Mouse (Mus musculus) kidney, postnatal 0 days (tissue): ENCODE data around the gene Med31. TPM values are rescaled to one million over a fixed set of nuclear protein-coding genes. Genes with fewer than 3 reads are reported as not detected.

ENCODE experiments used
- ATAC-seq: fragments of 200-750 bp; cut with Nextera tagmentation; replicated peaks from 2 replicates; pipeline ENCODE4 v1.8.0; 2017; ENCODE audit warnings: low read depth, moderate number of reproducible peaks, moderate TSS enrichment, moderate library complexity; ENCODE audit not compliant: low FRiP score
- DNase-seq: peaks from one replicate; pipeline ENCODE4 v3.0.0-alpha.2; 2016; ENCODE audit warnings: low spot score
- H3K27ac ChIP-seq: fragments of 300-500 bp; sonication (generic); 2 replicates; pipeline ENCODE4 v1.5.1; 2014; ENCODE audit warnings: mild to moderate bottlenecking
- H3K27me3 ChIP-seq: fragments of 300-500 bp; sonication (generic); 2 replicates; pipeline ENCODE4 v1.6.1; 2014; ENCODE audit warnings: low read length, mixed read lengths; ENCODE audit not compliant: insufficient read depth
- H3K36me3 ChIP-seq: fragments of 300-500 bp; sonication (generic); 2 replicates; pipeline ENCODE4 v1.6.1; 2014; ENCODE audit warnings: low read length, mixed read lengths; ENCODE audit not compliant: insufficient read depth
- H3K4me1 ChIP-seq: fragments of 300-500 bp; sonication (generic); replicated peaks from 2 replicates; pipeline ENCODE4 v1.6.1; 2014; ENCODE audit warnings: antibody characterized with exemption, low read length, mixed read lengths; ENCODE audit not compliant: insufficient read depth
- H3K4me2 ChIP-seq: fragments of 300-500 bp; sonication (generic); 2 replicates; pipeline ENCODE4 v1.6.1; 2014; ENCODE audit warnings: mild to moderate bottlenecking, low read length, moderate library complexity, mixed read lengths
- H3K4me3 ChIP-seq: fragments of 300-500 bp; sonication (generic); replicated peaks from 2 replicates; pipeline ENCODE4 v1.5.1; 2014; ENCODE audit warnings: low read depth, low read length
- H3K9ac ChIP-seq: fragments of 300-500 bp; sonication (generic); 2 replicates; pipeline ENCODE4 v1.6.1; 2014; ENCODE audit warnings: low read depth, low read length
- H3K9me3 ChIP-seq: fragments of 300-500 bp; sonication (generic); replicated peaks from 2 replicates; pipeline ENCODE4 v1.6.1; 2016; ENCODE audit warnings: low read length, inconsistent platforms, mixed read lengths
- CTCF ChIP-seq: IDR thresholded peaks from 2 replicates; pipeline ENCODE4 v1.5.1; 2016; ENCODE audit warnings: antibody characterized with exemption, low read depth, mild to moderate bottlenecking, moderate library complexity
- WGBS: fragments of 180-500 bp; shearing (Covaris S2); extraction: QIAGEN DNeasy Blood & Tissue Kit; methylation state at CpG from one replicate; pipeline ENCODE4 v1.1.7; 2014; 5-methylcytosine and 5-hydroxymethylcytosine counted together
- polyA plus RNA-seq: library from polyadenylated mRNA; unstranded; fragments of >200 nt; fragmentation: Nextera tagmentation; extraction: Ambion mirVana; gene quantifications from 2 replicates; pipeline ENCODE4 v1.2.1, GENCODE M21; 2015

Med31 gene
- polyA plus RNA-seq, 1 experiment from 2014 or later = 47.5 TPM

GRCm38 (mm10) chr11:72206341-72207203 lies 8.8 kb downstream of the Med31 start, which contains the start of gene Gm43951:
Gm43951 (minus strand) TSS chr11:72206840.
- peak; percentile 48 for TF ChIP-seq CTCF
- H3K4me1 ChIP-seq = 0 out of 2 replicates have a peak, but pooled peaks cover 10% of the 10 kb centered on the region
- peak; percentile 63 for DNase-seq
- under 1% methylated on average over 43 of the region's 43 CpGs for WGBS
- ATAC-seq = peak; percentile 63
- H3K36me3 ChIP-seq = peaks cover 8% of the 10 kb centered on the region; the same call in 1 of the 2 replicates
- H3K9ac ChIP-seq = peak within 1 kb of the TSS; percentile 81
- H3K9me3 ChIP-seq = no peaks in the 10 kb centered on the region
- peak within 1 kb of the TSS; percentile 92 for H3K4me3 ChIP-seq
- H3K27me3 ChIP-seq = no peaks in the 10 kb centered on the region
- peak within 1 kb of the TSS; percentile 91 for H3K4me2 ChIP-seq
- peak within 1 kb of the TSS; percentile 73 for H3K27ac ChIP-seq

GRCm38 (mm10) chr11:72205256-72205655 lies 10.1 kb downstream of the Med31 start:
- 0 out of 2 replicates have a peak, but pooled peaks cover 10% of the 10 kb centered on the region for H3K4me1 ChIP-seq
- H3K4me3 ChIP-seq = no peak overlapping the region
- DNase-seq = no peak
- H3K4me2 ChIP-seq = no peak overlapping the region
- no peak for ATAC-seq
- no peaks in the 10 kb centered on the region for H3K9me3 ChIP-seq
- peaks cover 2% of the 10 kb centered on the region; the same call in 1 of the 2 replicates for H3K36me3 ChIP-seq
- TF ChIP-seq CTCF = no peak
- H3K27me3 ChIP-seq = no peaks in the 10 kb centered on the region
- H3K9ac ChIP-seq = no peak overlapping the region
- no peak overlapping the region for H3K27ac ChIP-seq
- 76% methylated on average over 6 of the region's 6 CpGs for WGBS

GRCm38 (mm10) chr11:72203440-72203839 lies 12.0 kb downstream of the Med31 start:
- no peak overlapping the region for H3K27ac ChIP-seq
- peaks cover 9% of the 10 kb centered on the region for H3K36me3 ChIP-seq
- no peak overlapping the region for H3K4me3 ChIP-seq
- DNase-seq (no peak), ATAC-seq (no peak)
- H3K9ac ChIP-seq = no peak overlapping the region
- TF ChIP-seq CTCF = no peak
- WGBS = 89% methylated on average over 1 of the region's 1 CpGs
- H3K27me3 ChIP-seq = no peaks in the 10 kb centered on the region
- H3K4me2 ChIP-seq = no peak overlapping the region
- 0 out of 2 replicates have a peak, but pooled peaks cover 10% of the 10 kb centered on the region for H3K4me1 ChIP-seq
- no peaks in the 10 kb centered on the region for H3K9me3 ChIP-seq

- H3K4me3 ChIP-seq = no peak overlapping the region
- H3K27ac ChIP-seq = peak overlapping the region; percentile 27; the same call in 1 of the 2 replicates
- DNase-seq (peak; percentile 15), ATAC-seq (no peak)
- WGBS = 78% methylated on average over 8 of the region's 8 CpGs
- peaks cover 22% of the 10 kb centered on the region for H3K36me3 ChIP-seq
- H3K9me3 ChIP-seq = no peaks in the 10 kb centered on the region
- H3K27me3 ChIP-seq = no peaks in the 10 kb centered on the region
- no peak overlapping the region for H3K9ac ChIP-seq
- H3K4me2 ChIP-seq = no peak overlapping the region
- no peak for TF ChIP-seq CTCF
- H3K4me1 ChIP-seq = no peaks in the 10 kb centered on the region
These were observed 18.9 kb downstream of the Med31 start for GRCm38 (mm10) chr11:72196506-72196905.

GRCm38 (mm10) chr11:72194259-72194658 lies 21.1 kb downstream of the Med31 start:
- ATAC-seq = no peak
- H3K9me3 ChIP-seq = no peaks in the 10 kb centered on the region
- no peak for TF ChIP-seq CTCF
- no peak for DNase-seq
- no peak overlapping the region for H3K27ac ChIP-seq
- H3K27me3 ChIP-seq = no peaks in the 10 kb centered on the region
- H3K4me1 ChIP-seq = no peaks in the 10 kb centered on the region
- peaks cover 37% of the 10 kb centered on the region for H3K36me3 ChIP-seq
- WGBS = 90% methylated on average over 2 of the region's 2 CpGs
- no peak overlapping the region for H3K4me2 ChIP-seq
- no peak overlapping the region for H3K9ac ChIP-seq
- H3K4me3 ChIP-seq = no peak overlapping the region

GRCm38 (mm10) chr11:72190857-72191256 lies 24.5 kb downstream of the Med31 start:
- Histone ChIP-seq H3K9ac (no peak overlapping the region), H3K9me3 (no peaks in the 10 kb centered on the region), H3K27ac (no peak overlapping the region), H3K27me3 (no peaks in the 10 kb centered on the region), H3K4me3 (no peak overlapping the region), H3K4me1 (0 out of 2 replicates have a peak, but pooled peaks cover 3% of the 10 kb centered on the region), H3K4me2 (no peak overlapping the region), H3K36me3 (peaks cover 20% of the 10 kb centered on the region)
- ATAC-seq (no peak), DNase-seq (no peak)
- no peak for TF ChIP-seq CTCF
- 93% methylated on average over 1 of the region's 1 CpGs for WGBS
